Mouse (Mus musculus) forebrain, embryonic 16.5 days (tissue): ENCODE measurements around the gene Rbfox1. TPM values are rescaled to one million over a fixed set of nuclear protein-coding genes. Genes with fewer than 3 reads are reported as not detected.

ENCODE experiments used
- ATAC-seq: fragments of 200-750 bp; cut with Nextera tagmentation; 2 replicates; pipeline ENCODE4 v1.8.0; 2017; ENCODE audit warnings: mild to moderate bottlenecking, moderate library complexity
- H3K27ac ChIP-seq: fragments of 300-500 bp; sonication (generic); 2 replicates; pipeline ENCODE4 v1.5.1; 2014; ENCODE audit warnings: low read length, control low read depth
- H3K27me3 ChIP-seq: fragments of 300-500 bp; sonication (generic); replicated peaks from 2 replicates; pipeline ENCODE4 v1.6.1; 2014; ENCODE audit warnings: low read length; ENCODE audit not compliant: control insufficient read depth, insufficient read depth
- H3K36me3 ChIP-seq: fragments of 300-500 bp; sonication (generic); 2 replicates; pipeline ENCODE4 v1.6.1; 2014; ENCODE audit not compliant: control insufficient read depth, insufficient read depth
- H3K4me1 ChIP-seq: fragments of 300-500 bp; sonication (generic); replicated peaks from 2 replicates; pipeline ENCODE4 v1.6.1; 2014; ENCODE audit warnings: low read length; ENCODE audit not compliant: control insufficient read depth, insufficient read depth
- H3K4me2 ChIP-seq: fragments of 300-500 bp; sonication (generic); 2 replicates; pipeline ENCODE4 v1.6.1; 2014; ENCODE audit warnings: mild to moderate bottlenecking, low read length, control low read depth
- H3K4me3 ChIP-seq: fragments of 300-500 bp; sonication (generic); replicated peaks from 2 replicates; pipeline ENCODE4 v1.5.1; 2014; ENCODE audit warnings: mild to moderate bottlenecking, low read length, control low read depth
- H3K9ac ChIP-seq: fragments of 300-500 bp; sonication (generic); replicated peaks from 2 replicates; pipeline ENCODE4 v1.6.1; 2014; ENCODE audit warnings: low read depth, low read length, control low read depth
- H3K9me3 ChIP-seq: fragments of 300-500 bp; sonication (generic); 2 replicates; pipeline ENCODE4 v1.6.1; 2016; ENCODE audit warnings: low read length; ENCODE audit not compliant: control insufficient read depth
- WGBS: fragments of 180-500 bp; shearing (Covaris S2); extraction: QIAGEN DNeasy Blood & Tissue Kit; methylation state at CpG from one replicate; pipeline ENCODE4 v1.1.7; 2014; 5-methylcytosine and 5-hydroxymethylcytosine counted together
- polyA plus RNA-seq: library from polyadenylated mRNA; unstranded; fragments of >200 nt; fragmentation: Nextera tagmentation; extraction: Ambion mirVana; gene quantifications from 2 replicates; pipeline ENCODE4 v1.2.1, GENCODE M21; 2015

Rbfox1 gene
- polyA plus RNA-seq, 1 experiment from 2014 or later: 210 TPM

- Histone ChIP-seq H3K4me3 (no peak overlapping the region), H3K27ac (no peak overlapping the region), H3K36me3 (no peaks in the 10 kb centered on the region), H3K9me3 (no peaks in the 10 kb centered on the region), H3K4me2 (peak overlapping the region; percentile 11), H3K27me3 (no peaks in the 10 kb centered on the region), H3K4me1 (peaks cover 8% of the 10 kb centered on the region), H3K9ac (0 out of 2 replicates have a peak overlapping the region, but pooled peaks have one; percentile 39)
- 20% methylated on average over 12 of the region's 12 CpGs for WGBS
- no peak for ATAC-seq
These were observed 997.7 kb downstream of the Rbfox1 start for GRCm38 (mm10) chr16:6882683-6883430.

- ATAC-seq: no peak
- 44% methylated on average over 1 of the region's 1 CpGs for WGBS
- Histone ChIP-seq H3K4me3 (no peak overlapping the region), H3K4me2 (no peak overlapping the region), H3K27ac (no peak overlapping the region), H3K9me3 (no peaks in the 10 kb centered on the region), H3K4me1 (peaks cover 8% of the 10 kb centered on the region), H3K36me3 (no peaks in the 10 kb centered on the region), H3K9ac (no peak overlapping the region), H3K27me3 (no peaks in the 10 kb centered on the region)
These were observed 998.6 kb downstream of the Rbfox1 start for GRCm38 (mm10) chr16:6883798-6884197.

DNA sequence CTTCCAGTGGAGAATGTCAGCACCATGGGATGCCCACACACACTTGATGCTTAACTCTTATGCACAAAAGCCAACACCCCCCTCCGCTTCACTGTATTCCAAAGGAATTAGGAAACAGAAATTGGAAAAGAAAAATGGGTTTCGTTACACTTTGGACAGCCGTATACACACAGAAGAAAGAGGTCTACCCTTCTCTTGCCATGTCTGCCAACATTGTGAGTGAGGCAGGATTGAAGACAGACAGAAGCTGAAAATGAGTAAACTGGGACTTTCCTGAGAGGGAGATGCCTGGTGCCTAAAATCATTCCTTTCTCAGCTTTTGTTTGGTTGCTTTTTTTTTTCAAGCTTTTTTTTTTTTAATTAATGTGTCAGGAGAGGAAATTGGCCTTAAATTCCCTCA, 1000.5 kb downstream of the Rbfox1 start:
- WGBS: 43% methylated on average over 3 of the region's 3 CpGs
- ATAC-seq: no peak
- no peak overlapping the region for H3K4me3 ChIP-seq

DNA sequence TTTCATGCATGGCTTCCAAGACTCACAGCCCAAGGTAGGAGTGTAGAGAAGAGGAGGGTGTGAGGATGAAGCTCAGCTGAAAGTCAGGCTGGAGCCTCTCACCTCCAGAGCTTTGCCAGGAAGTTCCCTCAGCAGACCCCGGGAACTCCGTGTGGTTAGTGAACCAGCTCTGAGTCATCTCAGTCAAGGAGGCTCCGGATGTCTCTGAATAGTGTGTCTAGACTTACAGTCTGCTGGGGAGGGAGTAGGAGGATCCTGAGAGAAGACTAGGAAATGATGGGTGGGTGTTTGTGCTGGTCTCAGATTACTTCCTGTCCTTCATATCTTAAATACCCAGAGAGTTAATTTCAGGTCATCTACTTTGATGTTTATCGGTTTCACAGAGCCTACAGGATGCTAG, 1004.1 kb downstream of the Rbfox1 start:
- H3K27ac ChIP-seq: no peak overlapping the region
- H3K9ac ChIP-seq: no peak overlapping the region
- H3K4me2 ChIP-seq: no peak overlapping the region
- 88% methylated on average over 4 of the region's 4 CpGs for WGBS
- no peaks in the 10 kb centered on the region for H3K9me3 ChIP-seq
- no peak overlapping the region for H3K4me3 ChIP-seq
- no peaks in the 10 kb centered on the region; the same call in 1 of the 2 replicates for H3K4me1 ChIP-seq
- no peaks in the 10 kb centered on the region for H3K36me3 ChIP-seq
- H3K27me3 ChIP-seq: no peaks in the 10 kb centered on the region
- ATAC-seq: no peak

More for the DNA sequence above, 1000.5 kb downstream of the Rbfox1 start:
- H3K36me3 ChIP-seq: no peaks in the 10 kb centered on the region
- no peaks in the 10 kb centered on the region for H3K9me3 ChIP-seq
- H3K27ac ChIP-seq: no peak overlapping the region
- no peak overlapping the region for H3K9ac ChIP-seq
- H3K4me1 ChIP-seq: peaks cover 8% of the 10 kb centered on the region
- H3K27me3 ChIP-seq: no peaks in the 10 kb centered on the region
- no peak overlapping the region for H3K4me2 ChIP-seq

DNA sequence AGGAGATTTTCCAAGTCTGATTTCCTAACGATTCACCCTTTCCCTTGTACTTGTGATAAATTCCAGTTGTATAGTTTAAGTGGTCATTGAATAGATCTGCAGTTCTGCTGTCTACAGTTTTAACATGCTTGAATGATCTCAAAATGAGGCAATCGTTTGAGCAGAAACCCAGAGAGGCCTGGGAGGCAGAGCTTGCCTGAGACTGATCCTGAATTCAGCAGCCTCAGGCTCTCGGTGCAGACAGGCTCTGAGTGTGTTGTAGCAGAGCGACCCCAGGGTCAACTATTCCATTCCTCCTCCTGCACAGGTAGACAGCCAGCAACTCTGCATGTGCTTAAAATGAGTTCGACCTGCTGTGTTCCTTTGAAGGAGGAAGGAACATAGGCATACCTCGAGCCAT, 1012.6 kb downstream of the Rbfox1 start:
- no peaks in the 10 kb centered on the region for H3K27me3 ChIP-seq
- 24% methylated on average over 6 of the region's 6 CpGs for WGBS
- H3K9me3 ChIP-seq: no peaks in the 10 kb centered on the region
- ATAC-seq: no peak
- no peak overlapping the region for H3K4me3 ChIP-seq
- no peak overlapping the region for H3K4me2 ChIP-seq
- no peak overlapping the region for H3K9ac ChIP-seq
- no peak overlapping the region for H3K27ac ChIP-seq
- no peaks in the 10 kb centered on the region for H3K36me3 ChIP-seq
- H3K4me1 ChIP-seq: peaks cover 7% of the 10 kb centered on the region; the same call in 1 of the 2 replicates

DNA sequence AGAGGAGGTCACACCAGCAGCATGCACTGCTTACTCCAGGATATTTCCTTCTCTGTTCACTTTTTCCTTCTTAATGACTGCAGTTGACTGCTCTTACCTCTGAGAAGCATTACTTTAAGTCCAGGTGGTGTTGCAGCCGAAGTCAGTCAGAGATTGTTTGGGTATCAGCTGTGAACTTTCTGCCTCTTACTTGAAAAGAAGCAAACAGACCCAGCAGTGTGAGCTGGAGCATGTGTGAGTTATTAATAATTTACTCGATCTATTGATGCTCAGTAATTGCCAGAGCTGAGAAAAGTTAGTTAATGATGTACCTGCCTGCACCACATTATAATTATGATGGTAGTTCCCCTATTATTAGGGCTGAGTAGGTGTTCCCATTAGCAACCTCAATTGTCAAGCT, 1014.9 kb downstream of the Rbfox1 start:
- Histone ChIP-seq H3K4me1 (peaks cover 7% of the 10 kb centered on the region; the same call in 1 of the 2 replicates), H3K36me3 (no peaks in the 10 kb centered on the region), H3K27ac (no peak overlapping the region), H3K9me3 (no peaks in the 10 kb centered on the region), H3K4me2 (no peak overlapping the region), H3K9ac (no peak overlapping the region), H3K4me3 (no peak overlapping the region), H3K27me3 (no peaks in the 10 kb centered on the region)
- 65% methylated on average over 2 of the region's 2 CpGs for WGBS
- ATAC-seq: no peak

DNA sequence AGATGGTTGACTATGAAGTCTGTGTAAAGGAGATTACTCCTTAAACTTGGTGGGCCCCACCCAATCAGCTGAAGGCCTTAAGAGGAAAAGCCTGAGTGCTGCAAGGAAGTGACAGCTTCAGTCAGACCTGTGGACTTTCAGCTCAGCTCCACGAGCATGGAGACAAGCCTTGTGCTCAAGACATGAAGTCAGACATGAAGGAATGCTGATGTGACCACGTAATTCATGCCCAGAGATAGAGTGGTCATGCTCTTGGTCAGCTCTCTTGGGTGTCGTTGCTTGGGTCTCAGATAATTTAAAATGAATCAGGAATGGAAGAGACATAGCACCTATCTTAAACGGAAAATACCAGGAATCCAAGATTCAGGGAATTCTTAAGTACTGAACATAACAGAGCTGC, 1019.8 kb downstream of the Rbfox1 start:
- Histone ChIP-seq H3K9ac (no peak overlapping the region), H3K27ac (no peak overlapping the region), H3K4me1 (peaks cover 18% of the 10 kb centered on the region), H3K4me2 (no peak overlapping the region), H3K4me3 (no peak overlapping the region), H3K36me3 (no peaks in the 10 kb centered on the region), H3K27me3 (no peaks in the 10 kb centered on the region), H3K9me3 (no peaks in the 10 kb centered on the region)
- no peak for ATAC-seq
- 75% methylated on average over 4 of the region's 4 CpGs for WGBS

GRCm38 (mm10) chr16:6906001-6906400, 1020.8 kb downstream of the Rbfox1 start:
- 48% methylated on average over 2 of the region's 2 CpGs for WGBS
- no peak overlapping the region for H3K4me3 ChIP-seq
- no peaks in the 10 kb centered on the region for H3K9me3 ChIP-seq
- H3K36me3 ChIP-seq: no peaks in the 10 kb centered on the region
- no peak overlapping the region for H3K4me2 ChIP-seq
- no peak overlapping the region for H3K9ac ChIP-seq
- H3K27me3 ChIP-seq: no peaks in the 10 kb centered on the region
- H3K27ac ChIP-seq: no peak overlapping the region
- no peak for ATAC-seq
- peaks cover 18% of the 10 kb centered on the region for H3K4me1 ChIP-seq

DNA sequence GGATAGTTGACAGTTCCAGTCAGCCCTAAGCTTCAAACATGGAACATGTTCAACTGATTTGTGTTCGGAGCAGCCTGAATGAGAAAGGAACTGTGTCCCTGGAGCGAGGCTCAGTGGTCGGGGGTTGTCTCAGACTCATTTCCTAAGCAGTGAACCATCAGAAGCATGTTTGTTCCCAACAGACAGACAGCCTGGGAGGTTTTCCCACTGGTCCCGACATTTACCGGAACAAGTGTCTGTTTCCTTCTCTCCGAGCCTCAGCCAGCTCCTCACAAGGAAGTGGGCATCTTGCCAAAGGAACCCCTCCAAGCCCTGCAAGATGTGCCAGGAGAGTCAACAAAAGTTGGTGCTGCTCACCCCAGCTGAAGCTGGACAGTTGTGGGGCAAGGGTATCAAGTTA, 1022.4 kb downstream of the Rbfox1 start:
- peaks cover 18% of the 10 kb centered on the region for H3K4me1 ChIP-seq
- H3K9me3 ChIP-seq: no peaks in the 10 kb centered on the region
- no peak overlapping the region for H3K27ac ChIP-seq
- no peaks in the 10 kb centered on the region for H3K27me3 ChIP-seq
- no peaks in the 10 kb centered on the region for H3K36me3 ChIP-seq
- no peak overlapping the region for H3K4me3 ChIP-seq
- H3K9ac ChIP-seq: no peak overlapping the region
- peak; percentile 38 for ATAC-seq
- WGBS: 38% methylated on average over 6 of the region's 6 CpGs
- H3K4me2 ChIP-seq: no peak overlapping the region
